Mouse (Mus musculus): ENCODE data around the gene Parp16. TPM values are rescaled to one million over a fixed set of nuclear protein-coding genes. Genes with fewer than 3 reads are reported as not detected.

Gene Parp16
- 4.3 and 7.0 TPM in 2 replicates for polyA plus RNA-seq (2011; ENCODE audit: insufficient read depth, insufficient read length, low replicate concordance, missing spikeins)

GRCm38 (mm10) chr9:65195053-65195452 lies at the start of gene Parp16:
Parp16 (plus strand) TSS chr9:65195353.
- Histone ChIP-seq H3K4me3 (replicated peaks; ENCODE audit: control insufficient read depth, low read depth, low read length) (no peak within 1 kb of the TSS), H3K27ac (ENCODE audit: control insufficient read depth, insufficient read depth, low read depth, low read length, poor library complexity) (peak within 1 kb of the TSS; percentile 68), H3K4me1 (ENCODE audit: control insufficient read depth, insufficient read depth, low read length) (peaks cover 5% of the 10 kb centered on the region)
- TF ChIP-seq POLR2A (IDR thresholded peaks at IDR 0.05; ENCODE audit: borderline replicate concordance, control insufficient read depth, low read depth, low read length) (no peak), CTCF (IDR thresholded peaks at IDR 0.05; ENCODE audit: control insufficient read depth, insufficient read depth, low read length) (no peak)
- WGBS: 66% methylated on average over 4 of the region's 4 CpGs

- TF ChIP-seq CTCF (IDR thresholded peaks at IDR 0.05; ENCODE audit: control insufficient read depth, insufficient read depth, low read length) (no peak), POLR2A (IDR thresholded peaks at IDR 0.05; ENCODE audit: borderline replicate concordance, control insufficient read depth, low read depth, low read length) (no peak)
- no peak overlapping the region for H3K27ac ChIP-seq (ENCODE audit: control insufficient read depth, insufficient read depth, low read depth, low read length, poor library complexity)
- WGBS: 86% methylated on average over 5 of the region's 5 CpGs
- H3K4me3 ChIP-seq (replicated peaks; ENCODE audit: control insufficient read depth, low read depth, low read length): no peak overlapping the region
- H3K4me1 ChIP-seq (ENCODE audit: control insufficient read depth, insufficient read depth, low read length): no peaks in the 10 kb centered on the region
These were observed 49.2 kb upstream of the Parp16 start for GRCm38 (mm10) chr9:65146001-65146400.

GRCm38 (mm10) chr9:65148507-65148906 lies 46.6 kb upstream of the Parp16 start:
- H3K4me1 ChIP-seq (ENCODE audit: control insufficient read depth, insufficient read depth, low read length): no peaks in the 10 kb centered on the region
- no peak overlapping the region for H3K4me3 ChIP-seq (replicated peaks; ENCODE audit: control insufficient read depth, low read depth, low read length)
- H3K27ac ChIP-seq (ENCODE audit: control insufficient read depth, insufficient read depth, low read depth, low read length, poor library complexity): no peak overlapping the region
- WGBS: 74% methylated on average over 7 of the region's 7 CpGs
- TF ChIP-seq CTCF (IDR thresholded peaks at IDR 0.05; ENCODE audit: control insufficient read depth, insufficient read depth, low read length): no peak
- no peak for TF ChIP-seq POLR2A (IDR thresholded peaks at IDR 0.05; ENCODE audit: borderline replicate concordance, control insufficient read depth, low read depth, low read length)

GRCm38 (mm10) chr9:65152711-65153330 lies 42.3 kb upstream of the Parp16 start:
- no peaks in the 10 kb centered on the region for H3K4me1 ChIP-seq (ENCODE audit: control insufficient read depth, insufficient read depth, low read length)
- H3K4me3 ChIP-seq (replicated peaks; ENCODE audit: control insufficient read depth, low read depth, low read length): no peak overlapping the region
- no peak overlapping the region for H3K27ac ChIP-seq (ENCODE audit: control insufficient read depth, insufficient read depth, low read depth, low read length, poor library complexity)
- TF ChIP-seq CTCF (IDR thresholded peaks at IDR 0.05; ENCODE audit: control insufficient read depth, insufficient read depth, low read length) (no peak), POLR2A (IDR thresholded peaks at IDR 0.05; ENCODE audit: borderline replicate concordance, control insufficient read depth, low read depth, low read length) (no peak)
- WGBS: 77% methylated on average over 6 of the region's 6 CpGs

- 67% methylated on average over 5 of the region's 5 CpGs for WGBS
- H3K4me1 ChIP-seq (ENCODE audit: control insufficient read depth, insufficient read depth, low read length): no peaks in the 10 kb centered on the region
- no peak overlapping the region for H3K27ac ChIP-seq (ENCODE audit: control insufficient read depth, insufficient read depth, low read depth, low read length, poor library complexity)
- H3K4me3 ChIP-seq (replicated peaks; ENCODE audit: control insufficient read depth, low read depth, low read length): no peak overlapping the region
- TF ChIP-seq POLR2A (IDR thresholded peaks at IDR 0.05; ENCODE audit: borderline replicate concordance, control insufficient read depth, low read depth, low read length): no peak
- TF ChIP-seq CTCF (IDR thresholded peaks at IDR 0.05; ENCODE audit: control insufficient read depth, insufficient read depth, low read length): no peak
These were observed 41.8 kb upstream of the Parp16 start for GRCm38 (mm10) chr9:65153331-65153711.

- 78% methylated on average over 9 of the region's 9 CpGs for whole genome bisulfite sequencing
- TF ChIP-seq CTCF (IDR thresholded peaks at IDR 0.05; ENCODE audit: control insufficient read depth, insufficient read depth, low read length) (no peak), POLR2A (IDR thresholded peaks at IDR 0.05; ENCODE audit: borderline replicate concordance, control insufficient read depth, low read depth, low read length) (no peak)
- no peak overlapping the region for H3K27ac ChIP-seq (ENCODE audit: control insufficient read depth, insufficient read depth, low read depth, low read length, poor library complexity)
- no peak overlapping the region for H3K4me3 ChIP-seq (replicated peaks; ENCODE audit: control insufficient read depth, low read depth, low read length)
- H3K4me1 ChIP-seq (ENCODE audit: control insufficient read depth, insufficient read depth, low read length): no peaks in the 10 kb centered on the region
These were observed 40.3 kb upstream of the Parp16 start for GRCm38 (mm10) chr9:65154692-65155455.

GRCm38 (mm10) chr9:65156604-65157003 lies 38.5 kb upstream of the Parp16 start:
- WGBS: 9% methylated on average over 8 of the region's 8 CpGs
- Histone ChIP-seq H3K27ac (ENCODE audit: control insufficient read depth, insufficient read depth, low read depth, low read length, poor library complexity) (no peak overlapping the region), H3K4me3 (replicated peaks; ENCODE audit: control insufficient read depth, low read depth, low read length) (no peak overlapping the region), H3K4me1 (ENCODE audit: control insufficient read depth, insufficient read depth, low read length) (no peaks in the 10 kb centered on the region)
- TF ChIP-seq CTCF (IDR thresholded peaks at IDR 0.05; ENCODE audit: control insufficient read depth, insufficient read depth, low read length): no peak
- TF ChIP-seq POLR2A (IDR thresholded peaks at IDR 0.05; ENCODE audit: borderline replicate concordance, control insufficient read depth, low read depth, low read length): no peak

GRCm38 (mm10) chr9:65157631-65158030 lies 37.5 kb upstream of the Parp16 start:
- Histone ChIP-seq H3K27ac (ENCODE audit: control insufficient read depth, insufficient read depth, low read depth, low read length, poor library complexity) (no peak overlapping the region), H3K4me1 (ENCODE audit: control insufficient read depth, insufficient read depth, low read length) (no peaks in the 10 kb centered on the region), H3K4me3 (replicated peaks; ENCODE audit: control insufficient read depth, low read depth, low read length) (no peak overlapping the region)
- 69% methylated on average over 6 of the region's 6 CpGs for WGBS
- TF ChIP-seq CTCF (IDR thresholded peaks at IDR 0.05; ENCODE audit: control insufficient read depth, insufficient read depth, low read length) (no peak), POLR2A (IDR thresholded peaks at IDR 0.05; ENCODE audit: borderline replicate concordance, control insufficient read depth, low read depth, low read length) (no peak)

All from bone marrow, adult 2 months (tissue).